Mouse (Mus musculus) heart, embryonic 14.5 days (tissue): ENCODE measurements around the gene Mia. TPM values are rescaled to one million over a fixed set of nuclear protein-coding genes. Genes with fewer than 3 reads are reported as not detected.

Experiments
- ATAC-seq: fragments of 200-750 bp; cut with Nextera tagmentation; 2 replicates; pipeline ENCODE4 v1.8.0; 2017; ENCODE audit warnings: low read depth, moderate TSS enrichment; ENCODE audit not compliant: insufficient number of reproducible peaks, insufficient read depth, low FRiP score
- H3K27ac ChIP-seq, 2 experiments: fragments of 200-500 bp in 1 of 2; fragments of 300-500 bp in 1 of 2; sonication (generic) in 1 of 2; replicated peaks in 1 of 2; 2 replicates each; pipeline ENCODE4 v1.5.1; 2012 to 2014; ENCODE audit warnings: low read depth in 2 of 2, low read length in 2 of 2, control low read depth in 1 of 2, mild to moderate bottlenecking in 1 of 2, mixed read lengths in 1 of 2; ENCODE audit not compliant: control insufficient read depth in 1 of 2, insufficient read depth in 1 of 2
- H3K27me3 ChIP-seq: fragments of 300-500 bp; sonication (generic); 2 replicates; pipeline ENCODE4 v1.6.1; 2014; ENCODE audit warnings: mild to moderate bottlenecking, low read length, control low read depth; ENCODE audit not compliant: control insufficient read depth, insufficient read depth
- H3K36me3 ChIP-seq: fragments of 300-500 bp; sonication (generic); 2 replicates; pipeline ENCODE4 v1.6.1; 2014; ENCODE audit warnings: mild to moderate bottlenecking, control low read depth, low read length, mixed read lengths; ENCODE audit not compliant: control insufficient read depth, insufficient read depth
- H3K4me1 ChIP-seq, 2 experiments: fragments of 200-500 bp in 1 of 2; fragments of 300-500 bp in 1 of 2; sonication (generic) in 1 of 2; 2 replicates each; pipeline ENCODE4 v1.6.1; 2012 to 2014; ENCODE audit warnings: low read length in 2 of 2, control low read depth in 1 of 2, mixed read lengths in 1 of 2; ENCODE audit not compliant: control insufficient read depth in 2 of 2, insufficient read depth in 2 of 2
- H3K4me2 ChIP-seq: fragments of 300-500 bp; sonication (generic); 2 replicates; pipeline ENCODE4 v1.6.1; 2014; ENCODE audit warnings: mild to moderate bottlenecking, low read length
- H3K4me3 ChIP-seq, 2 experiments: fragments of 200-500 bp in 1 of 2; fragments of 300-500 bp in 1 of 2; sonication (generic) in 1 of 2; 2 replicates each; pipeline ENCODE4 v1.5.1; 2012 to 2014; ENCODE audit warnings: low read length in 2 of 2, mild to moderate bottlenecking in 2 of 2, control low read depth in 1 of 2, low read depth in 1 of 2, moderate library complexity in 1 of 2; ENCODE audit not compliant: control insufficient read depth in 1 of 2, insufficient read depth in 1 of 2
- H3K9ac ChIP-seq: fragments of 300-500 bp; sonication (generic); 2 replicates; pipeline ENCODE4 v1.6.1; 2014; ENCODE audit warnings: mild to moderate bottlenecking, low read length
- H3K9me3 ChIP-seq: fragments of 300-500 bp; sonication (generic); 2 replicates; pipeline ENCODE4 v1.6.1; 2016; ENCODE audit warnings: low read length, control low read depth; ENCODE audit not compliant: control insufficient read depth
- WGBS: fragments of 180-500 bp; shearing (Covaris S2); extraction: QIAGEN DNeasy Blood & Tissue Kit; methylation state at CpG from one replicate; pipeline ENCODE4 v1.1.7; 2014; 5-methylcytosine and 5-hydroxymethylcytosine counted together
- microRNA counts: library from miRNA; unstranded; fragments of <30 nt; microRNA quantifications from one replicate; lab custom pipeline; 2016
- microRNA-seq: library from miRNA; unstranded; fragments of <30 nt; microRNA quantifications from one replicate; pipeline ENCODE4, GENCODE M21; 2016
- polyA plus RNA-seq: library from polyadenylated mRNA; unstranded; fragments of >200 nt; fragmentation: Nextera tagmentation; extraction: Ambion mirVana; gene quantifications from 2 replicates; pipeline ENCODE4 v1.2.1, GENCODE M21; 2014

Gene Mia
- polyA plus RNA-seq, 1 experiment from 2014 or later: 1.3 TPM

- H3K4me1 ChIP-seq: peaks cover 0 to 3% of the 10 kb centered on the region in 2 experiments; a peak in 1 of 4 replicates
- ATAC-seq: no peak
- H3K9ac ChIP-seq: no peak overlapping the region
- no peak overlapping the region for H3K27ac ChIP-seq
- H3K36me3 ChIP-seq: no peaks in the 10 kb centered on the region
- 64% methylated on average over 2 of the region's 2 CpGs for WGBS
- no peaks in the 10 kb centered on the region for H3K27me3 ChIP-seq
- H3K9me3 ChIP-seq: no peaks in the 10 kb centered on the region
- no peak overlapping the region for H3K4me3 ChIP-seq
- H3K4me2 ChIP-seq: no peak overlapping the region
Observed at GRCm38 (mm10) chr7:27131387-27131786, 49.6 kb downstream of the Mia start.

- H3K9ac ChIP-seq: no peak overlapping the region
- H3K36me3 ChIP-seq: no peaks in the 10 kb centered on the region
- peaks cover 0 to 3% of the 10 kb centered on the region in 2 experiments; a peak in 1 of 4 replicates for H3K4me1 ChIP-seq
- no peaks in the 10 kb centered on the region for H3K9me3 ChIP-seq
- H3K4me3 ChIP-seq: no peak overlapping the region
- H3K27me3 ChIP-seq: no peaks in the 10 kb centered on the region
- H3K27ac ChIP-seq: no peak overlapping the region
- WGBS: 83% methylated on average over 22 of the region's 22 CpGs
- ATAC-seq: no peak
- no peak overlapping the region for H3K4me2 ChIP-seq
Observed at GRCm38 (mm10) chr7:27130521-27131370, 50.2 kb downstream of the Mia start.

- no peaks in the 10 kb centered on the region for H3K27me3 ChIP-seq
- no peak overlapping the region for H3K9ac ChIP-seq
- H3K4me2 ChIP-seq: no peak overlapping the region
- peaks cover 0 to 3% of the 10 kb centered on the region in 2 experiments; a peak in 1 of 4 replicates for H3K4me1 ChIP-seq
- H3K36me3 ChIP-seq: no peaks in the 10 kb centered on the region
- ATAC-seq: no peak
- H3K27ac ChIP-seq: no peak overlapping the region
- no peaks in the 10 kb centered on the region for H3K9me3 ChIP-seq
- no peak overlapping the region for H3K4me3 ChIP-seq
- WGBS: 83% methylated on average over 12 of the region's 12 CpGs
Observed at GRCm38 (mm10) chr7:27129811-27130210, 51.1 kb downstream of the Mia start.

MicroRNAs encoded within 50 kb of the gene (microRNA counts, 519-probe panel; counts per million panel counts)
- microRNA mmu-miR-1191 (lab: Ali Mortazavi, UCI): 322 counts per million, percentile 70 among the panel's probes with 10 or more counts

Small RNAs within 50 kb of the gene (microRNA-seq; reads per million reads assigned to microRNA genes)
- gene Mir1191: 1.7 reads per million
- gene Mir3101: 1.7 reads per million

Other genes starting within 250 kb of the Mia start
- gene Cyp2a22, start 241.8 kb downstream of the Mia start, polyA plus RNA-seq: not detected in 2 replicates
- gene Cyp2a12, start 152.1 kb downstream of the Mia start, polyA plus RNA-seq: not detected in 2 replicates
- 3.3 TPM in 1 of 2 replicates, not detected in the other for gene Cyp2f2, start 61.2 kb downstream of the Mia start, polyA plus RNA-seq
- gene Cyp2t4, start 27.4 kb downstream of the Mia start, polyA plus RNA-seq: 0.22 TPM in 1 of 2 replicates, not detected in the other
- 26.7 and 31.2 TPM in 2 replicates for gene Egln2, start 14.4 kb downstream of the Mia start, polyA plus RNA-seq
- gene Rab4b, start 2.3 kb downstream of the Mia start, polyA plus RNA-seq: 42.4 and 43.4 TPM in 2 replicates
- not detected in 2 replicates for gene Gm21983, start 71 bp downstream of the Mia start, polyA plus RNA-seq
- 3.3 and 3.7 TPM in 2 replicates for gene BC024978, start 14.6 kb upstream of the Mia start, polyA plus RNA-seq
- gene Snrpa, start 15.1 kb upstream of the Mia start, polyA plus RNA-seq: 140 and 150 TPM in 2 replicates
- gene Itpkc, start 47.5 kb upstream of the Mia start, polyA plus RNA-seq: 3.4 and 3.8 TPM in 2 replicates
- 9.9 and 11.9 TPM in 2 replicates for gene Coq8b, start 51.9 kb upstream of the Mia start, polyA plus RNA-seq
- gene Numbl, start 77.3 kb upstream of the Mia start, polyA plus RNA-seq: 3.3 and 5.4 TPM in 2 replicates
- 47.7 and 55.1 TPM in 2 replicates for gene Ltbp4, start 156.5 kb upstream of the Mia start, polyA plus RNA-seq
- 18.3 and 22.0 TPM in 2 replicates for gene Shkbp1, start 174.9 kb upstream of the Mia start, polyA plus RNA-seq
- gene Gm20479, start 176.3 kb upstream of the Mia start, polyA plus RNA-seq: not detected in 2 replicates